Mouse (Mus musculus) liver, adult 2 months (tissue): ENCODE measurements at regions not wholly inside any gene's neighbourhood (a gene's known extent, or its start where the extent isn't known, plus 50 kb on each side); places are given as distances from the start of the nearest gene placed in this dataset.

Source experiments
- DNase-seq: peaks from one replicate; pipeline ENCODE4 v3.0.0-alpha.2; 2011; ENCODE audit warnings: low read depth, low spot score; ENCODE audit errors: extremely low read depth
- H3K27ac ChIP-seq: fragments of 200-500 bp; replicated peaks from 2 replicates; pipeline ENCODE4 v1.5.1; 2012; ENCODE audit warnings: low read depth, mild to moderate bottlenecking, control low read depth, inconsistent platforms, low read length; ENCODE audit not compliant: insufficient read depth
- H3K27me3 ChIP-seq: fragments of 200-500 bp; 2 replicates; pipeline ENCODE4 v1.6.1; 2012; ENCODE audit warnings: mild to moderate bottlenecking, moderate library complexity, low read length, inconsistent platforms; ENCODE audit not compliant: control insufficient read depth, insufficient read depth
- H3K36me3 ChIP-seq: fragments of 200-500 bp; 2 replicates; pipeline ENCODE4 v1.6.1; 2012; ENCODE audit warnings: low read length, inconsistent platforms; ENCODE audit not compliant: control insufficient read depth, insufficient read depth
- H3K4me1 ChIP-seq: fragments of 200-500 bp; 2 replicates; pipeline ENCODE4 v1.6.1; 2011; ENCODE audit warnings: low read length; ENCODE audit not compliant: control insufficient read depth, insufficient read depth
- H3K4me3 ChIP-seq: fragments of 200-500 bp; 2 replicates; pipeline ENCODE4 v1.5.1; 2011; ENCODE audit warnings: low read depth, mild to moderate bottlenecking, control low read depth, low read length, moderate library complexity; ENCODE audit not compliant: insufficient read depth
- H3K79me2 ChIP-seq: fragments of 200-500 bp; 2 replicates; pipeline ENCODE4 v1.6.1; 2012; ENCODE audit warnings: inconsistent platforms, mild to moderate bottlenecking, low read length, moderate library complexity; ENCODE audit not compliant: control insufficient read depth, insufficient read depth
- H3K9ac ChIP-seq: fragments of 200-500 bp; 2 replicates; pipeline ENCODE4 v1.6.1; 2012; ENCODE audit warnings: low read depth, mild to moderate bottlenecking, control low read depth, inconsistent platforms, low read length
- CTCF ChIP-seq: fragments of 200-500 bp; IDR thresholded peaks from 2 replicates; pipeline ENCODE4 v1.5.1; 2011; ENCODE audit warnings: low read depth, low read length, control low read depth
- POLR2A ChIP-seq: fragments of 200-500 bp; IDR thresholded peaks from 2 replicates; pipeline ENCODE4 v1.6.1; 2011; ENCODE audit warnings: low read length, control low read depth; ENCODE audit not compliant: insufficient read depth; ENCODE audit errors: extremely low read depth
- WGBS: fragments of 180-500 bp; shearing (Covaris S2); methylation state at CpG from one replicate; pipeline ENCODE4 v1.1.7; 2018; 5-methylcytosine and 5-hydroxymethylcytosine counted together

DNA sequence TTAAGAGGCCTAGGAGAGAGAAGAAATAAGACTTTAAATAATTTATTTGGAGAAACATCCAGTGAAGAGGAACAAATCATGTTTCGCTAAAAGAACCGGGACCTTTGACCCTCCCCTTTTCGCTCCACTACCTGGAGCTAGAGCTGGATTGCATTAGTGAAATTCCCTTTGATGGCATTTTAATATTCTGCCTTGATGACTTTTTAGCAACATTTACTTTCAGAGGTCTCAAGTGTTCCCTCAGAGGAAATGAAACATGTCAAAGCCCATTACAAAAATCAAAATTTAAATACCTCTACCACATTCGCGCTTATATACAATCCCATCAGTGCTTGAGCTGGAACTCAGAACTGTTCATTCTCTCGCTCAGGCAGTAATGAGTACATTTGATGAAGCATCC, 297.0 kb upstream of the Gm10295 start:
- no peaks in the 10 kb centered on the region for H3K36me3 ChIP-seq
- WGBS = 90% methylated on average over 6 of the region's 6 CpGs
- no peak for DNase-seq
- no peak for TF ChIP-seq CTCF
- TF ChIP-seq POLR2A = no peak
- H3K27ac ChIP-seq = no peak overlapping the region
- H3K27me3 ChIP-seq = no peaks in the 10 kb centered on the region
- H3K4me1 ChIP-seq = no peaks in the 10 kb centered on the region
- no peaks in the 10 kb centered on the region for H3K79me2 ChIP-seq
- no peak overlapping the region for H3K9ac ChIP-seq
- no peak overlapping the region for H3K4me3 ChIP-seq

DNA sequence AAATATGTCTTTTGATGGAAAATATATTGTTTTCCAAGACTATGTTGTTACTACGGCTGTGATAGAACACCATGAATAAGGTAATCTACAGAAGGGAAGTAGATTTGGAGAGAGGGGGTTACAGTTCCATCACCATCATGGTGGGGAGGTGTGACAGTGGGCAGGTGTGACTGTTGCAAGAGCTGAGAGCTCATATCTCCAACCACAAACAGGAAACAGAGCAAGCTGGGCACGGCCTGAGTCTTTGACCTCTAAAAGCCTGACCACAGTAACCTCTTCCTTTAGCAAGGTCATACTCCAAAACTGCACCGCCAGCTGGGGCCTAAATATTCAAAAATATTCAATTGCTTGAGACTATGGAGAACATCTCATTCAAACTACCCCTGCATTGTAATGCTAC, 295.7 kb upstream of the Gm10295 start:
- H3K9ac ChIP-seq = no peak overlapping the region
- 80% methylated on average over 3 of the region's 3 CpGs for WGBS

DNA sequence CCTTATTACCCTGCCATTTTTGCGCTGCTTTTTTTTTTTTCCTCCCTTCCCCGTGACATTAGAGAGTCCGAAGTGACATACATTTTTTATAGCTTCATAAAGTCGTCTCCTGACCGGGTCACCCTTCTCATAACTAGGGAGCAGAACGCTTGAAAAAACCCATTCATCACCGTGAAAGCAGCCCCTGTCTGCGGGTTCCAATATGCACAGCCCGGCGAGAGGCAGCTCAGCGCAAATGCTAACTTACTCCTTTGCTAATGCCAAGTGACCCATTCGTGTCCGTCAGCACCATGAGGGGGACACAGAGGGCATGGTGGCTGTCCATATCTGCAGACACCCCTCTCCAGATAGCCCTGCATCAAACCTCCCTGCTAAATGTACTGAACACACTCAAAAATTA, 271.8 kb upstream of the Gm10295 start:
- WGBS = 80% methylated on average over 13 of the region's 13 CpGs
- no peak for TF ChIP-seq CTCF
- TF ChIP-seq POLR2A = no peak
- Histone ChIP-seq H3K4me1 (no peaks in the 10 kb centered on the region), H3K36me3 (no peaks in the 10 kb centered on the region), H3K27me3 (no peaks in the 10 kb centered on the region), H3K79me2 (no peaks in the 10 kb centered on the region), H3K27ac (no peak overlapping the region), H3K4me3 (no peak overlapping the region), H3K9ac (no peak overlapping the region)
- no peak for DNase-seq

More for the DNA sequence above, 295.7 kb upstream of the Gm10295 start:
- Histone ChIP-seq H3K4me1 (no peaks in the 10 kb centered on the region), H3K4me3 (no peak overlapping the region), H3K27me3 (no peaks in the 10 kb centered on the region), H3K79me2 (no peaks in the 10 kb centered on the region), H3K36me3 (no peaks in the 10 kb centered on the region), H3K27ac (no peak overlapping the region)
- TF ChIP-seq CTCF (no peak), POLR2A (no peak)
- DNase-seq = no peak

DNA sequence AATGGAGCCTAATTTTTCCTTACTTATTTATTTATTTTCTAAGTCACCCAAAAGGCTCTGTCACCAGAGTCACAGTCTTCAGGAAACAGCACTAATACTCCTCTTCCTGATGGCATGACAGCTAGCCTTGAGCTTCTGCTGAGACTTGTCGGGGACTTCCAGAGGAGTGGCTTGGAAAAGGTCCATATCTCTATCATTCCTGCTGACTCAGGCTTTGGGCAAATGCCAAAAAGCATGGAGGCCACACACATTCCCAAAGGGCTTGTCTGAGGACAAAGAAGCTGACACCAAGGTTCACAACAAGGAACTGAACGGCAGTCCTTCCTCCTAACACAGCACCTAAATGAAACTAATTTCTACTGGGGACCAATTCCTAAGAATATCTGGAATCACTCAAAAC, 251.9 kb upstream of the Gm10295 start:
- Histone ChIP-seq H3K27ac (no peak overlapping the region; the same call in 1 of the 2 replicates), H3K4me3 (no peak overlapping the region), H3K9ac (no peak overlapping the region), H3K36me3 (no peaks in the 10 kb centered on the region), H3K27me3 (peaks cover 2% of the 10 kb centered on the region; the same call in 1 of the 2 replicates), H3K79me2 (no peaks in the 10 kb centered on the region), H3K4me1 (no peaks in the 10 kb centered on the region)
- peak; percentile 22 for DNase-seq
- WGBS = 50% methylated on average over 2 of the region's 2 CpGs
- TF ChIP-seq POLR2A (no peak), CTCF (no peak)

DNA sequence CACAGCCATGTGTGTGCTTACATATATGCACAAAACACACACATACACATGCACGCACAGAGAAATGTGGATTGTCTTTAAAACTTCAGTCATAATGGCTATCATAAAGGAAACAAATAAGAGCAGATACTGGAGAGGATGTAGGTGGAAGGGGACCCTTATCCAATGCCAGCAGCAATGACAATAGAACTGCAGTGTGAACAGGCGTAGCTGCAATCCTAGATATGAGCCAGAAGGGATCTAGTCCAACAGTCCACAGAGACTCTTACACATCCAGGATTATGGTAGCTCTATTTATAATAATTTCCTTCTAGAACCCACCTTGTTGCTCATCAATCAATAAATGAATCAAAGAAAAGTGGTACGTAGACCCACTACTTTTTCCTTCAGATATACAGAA, 245.5 kb upstream of the Gm10295 start:
- 82% methylated on average over 3 of the region's 3 CpGs for WGBS
- H3K27ac ChIP-seq = no peak overlapping the region

DNA sequence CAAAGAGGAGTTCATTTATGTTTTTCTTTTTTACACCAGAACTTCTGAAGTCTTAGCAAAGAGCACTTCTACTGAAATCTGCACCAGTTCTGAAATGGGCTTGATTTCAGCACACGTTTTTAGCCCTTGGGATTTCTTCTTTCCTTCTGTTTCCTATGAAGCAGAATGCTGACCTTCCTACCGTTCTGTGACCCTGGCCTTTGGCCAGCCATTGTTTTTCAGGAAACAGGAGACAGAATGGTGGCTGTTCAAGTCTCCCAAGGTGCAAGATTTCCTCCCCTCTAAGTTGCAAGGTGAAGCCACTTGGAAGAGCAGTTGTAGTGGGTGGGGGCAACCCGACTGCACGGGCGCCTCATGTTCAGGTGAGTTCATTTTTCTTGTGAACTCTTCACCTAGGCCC, 236.3 kb upstream of the Gm10295 start:
- H3K9ac ChIP-seq = no peak overlapping the region
- no peaks in the 10 kb centered on the region for H3K27me3 ChIP-seq
- no peaks in the 10 kb centered on the region for H3K79me2 ChIP-seq
- H3K4me1 ChIP-seq = peaks cover 2% of the 10 kb centered on the region; the same call in 1 of the 2 replicates
- no peak overlapping the region for H3K27ac ChIP-seq
- no peak for TF ChIP-seq POLR2A
- TF ChIP-seq CTCF = no peak
- no peaks in the 10 kb centered on the region for H3K36me3 ChIP-seq
- H3K4me3 ChIP-seq = no peak overlapping the region
- DNase-seq = no peak
- 78% methylated on average over 5 of the region's 5 CpGs for WGBS

More for the DNA sequence above, 245.5 kb upstream of the Gm10295 start:
- no peak for DNase-seq
- TF ChIP-seq CTCF = no peak
- TF ChIP-seq POLR2A = no peak
- Histone ChIP-seq H3K27me3 (peaks cover 2% of the 10 kb centered on the region; the same call in 1 of the 2 replicates), H3K79me2 (no peaks in the 10 kb centered on the region), H3K4me1 (no peaks in the 10 kb centered on the region), H3K4me3 (no peak overlapping the region), H3K9ac (no peak overlapping the region), H3K36me3 (no peaks in the 10 kb centered on the region)
